Mouse (Mus musculus): ENCODE data around the gene Tbx5. TPM values are rescaled to one million over a fixed set of nuclear protein-coding genes. Genes with fewer than 3 reads are reported as not detected.

Tbx5 gene
- total RNA-seq, 1 experiment from 2014 or later, result 0.39 TPM

Other genes with a start within 250 kb of the Tbx5 start
- gene Tbx3, start 162.0 kb upstream of the Tbx5 start, total RNA-seq (2021), result 215 and 277 TPM in 2 replicates